20 mouse cellular contexts compared by ENCODE assay signal in the genomic region with DNA sequence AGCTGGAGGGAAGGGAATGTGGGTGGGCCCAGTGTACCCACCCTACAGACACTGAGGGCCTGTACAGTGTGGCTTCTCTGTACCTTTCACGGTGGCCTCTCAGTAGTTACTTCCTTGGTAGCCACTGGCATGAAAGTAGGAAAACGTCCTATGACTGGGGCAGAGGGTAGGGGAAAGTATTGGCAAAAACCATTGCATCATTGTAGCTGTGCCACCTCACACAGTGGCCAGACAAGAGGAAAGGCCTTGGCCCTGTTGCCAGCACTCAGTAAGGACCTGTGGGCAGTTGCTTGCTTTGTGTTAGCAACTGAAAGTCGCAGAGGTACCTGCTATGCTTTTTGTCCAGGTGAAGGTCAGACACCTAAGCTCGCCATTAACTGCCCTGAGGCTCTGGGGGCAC. TPM values are rescaled to one million over a fixed set of nuclear protein-coding genes. Genes with fewer than 3 reads are reported as not detected.
"Had no signal": no experiment of that assay in that cellular context is flagged by ENCODE, and none has a peak within 500 bp of the region (broad histone marks: within the 10 kb centered on the region; RNA-seq: fewer than 3 reads in every experiment).

No protein-coding gene starts in this region.

- H3K9ac ChIP-seq: lung, embryonic 14.5 days; midbrain, embryonic 12.5 days; neural tube, embryonic 13.5 days; neural tube, embryonic 15.5 days had no signal

- ATAC-seq: midbrain, embryonic 16.5 days had no signal

- H3K4me1 ChIP-seq: midbrain, embryonic 10.5 days; midbrain, embryonic 12.5 days; neural tube, embryonic 13.5 days; neural tube, embryonic 15.5 days had no signal

- H3K27me3 ChIP-seq: midbrain, embryonic 12.5 days; neural tube, embryonic 13.5 days; neural tube, embryonic 15.5 days had no signal

- DNase-seq: lung, adult 18-20 months; lung, embryonic 14.5 days; lung, postnatal 10 days; lung, postnatal 4 days; midbrain, embryonic 14.5 days; retina, postnatal 1 day; right cerebral cortex, adult 18-20 months; right cerebral cortex, postnatal 25 days; right cerebral cortex, postnatal 4 days; spleen, adult 18-20 months; thymus, adult 18-20 months; thymus, postnatal 14 days; thymus, postnatal 36 days had no signal

- H3K4me3 ChIP-seq: midbrain, embryonic 10.5 days; midbrain, embryonic 12.5 days; myocyte; neural tube, embryonic 13.5 days; neural tube, embryonic 15.5 days had no signal

- H3K27ac ChIP-seq: midbrain, embryonic 10.5 days; midbrain, embryonic 12.5 days; neural tube, embryonic 13.5 days; neural tube, embryonic 15.5 days had no signal

RNA-seq across cellular contexts. Expression of a gene that starts 44.6 kb away (rescaled TPM):
- total RNA-seq: megakaryocyte, adult 5-6 weeks had no signal
